Mouse (Mus musculus): Measurements from ENCODE around the gene Tbx2. TPM values are rescaled to one million over a fixed set of nuclear protein-coding genes. Genes with fewer than 3 reads are reported as not detected.

The Tbx2 gene
- polyA plus RNA-seq, 1 experiment from 2014 or later = 1.7 TPM

GRCm38 (mm10) chr11:85857997-85858698, 25.8 kb downstream of the Tbx2 start:
- no peaks in the 10 kb centered on the region for H3K27me3 ChIP-seq (replicated peaks; ENCODE audit: control insufficient read depth, insufficient read depth, low read length)
- no peak overlapping the region for H3K4me3 ChIP-seq (ENCODE audit: low read length)
- H3K4me2 ChIP-seq (ENCODE audit: low read depth, low read length) = no peak overlapping the region
- no peaks in the 10 kb centered on the region for H3K4me1 ChIP-seq (ENCODE audit: control insufficient read depth, insufficient read depth, low read length)
- WGBS = 38% methylated on average over 6 of the region's 6 CpGs
- H3K9me3 ChIP-seq (ENCODE audit: control insufficient read depth, low read length) = no peaks in the 10 kb centered on the region
- H3K36me3 ChIP-seq (ENCODE audit: control insufficient read depth, insufficient read depth, low read length) = no peaks in the 10 kb centered on the region
- ATAC-seq = no peak
- H3K27ac ChIP-seq (ENCODE audit: low read length) = no peak overlapping the region
- no peak overlapping the region for H3K9ac ChIP-seq (ENCODE audit: low read depth, low read length)

- Histone ChIP-seq H3K4me2 (ENCODE audit: low read depth, low read length) (no peak overlapping the region), H3K36me3 (ENCODE audit: control insufficient read depth, insufficient read depth, low read length) (no peaks in the 10 kb centered on the region), H3K4me3 (ENCODE audit: low read length) (no peak overlapping the region), H3K9me3 (ENCODE audit: control insufficient read depth, low read length) (no peaks in the 10 kb centered on the region), H3K27me3 (replicated peaks; ENCODE audit: control insufficient read depth, insufficient read depth, low read length) (no peaks in the 10 kb centered on the region), H3K4me1 (ENCODE audit: control insufficient read depth, insufficient read depth, low read length) (no peaks in the 10 kb centered on the region), H3K27ac (ENCODE audit: low read length) (no peak overlapping the region), H3K9ac (ENCODE audit: low read depth, low read length) (no peak overlapping the region)
- 44% methylated on average over 7 of the region's 7 CpGs for WGBS
- ATAC-seq = no peak
Measured at GRCm38 (mm10) chr11:85864363-85864762, 32.0 kb downstream of the Tbx2 start.

GRCm38 (mm10) chr11:85876059-85876788, 43.9 kb downstream of the Tbx2 start:
- no peak for ATAC-seq
- no peaks in the 10 kb centered on the region for H3K9me3 ChIP-seq (ENCODE audit: control insufficient read depth, low read length)
- H3K4me3 ChIP-seq (ENCODE audit: low read length) = no peak overlapping the region
- H3K36me3 ChIP-seq (ENCODE audit: control insufficient read depth, insufficient read depth, low read length) = no peaks in the 10 kb centered on the region
- 62% methylated on average over 24 of the region's 24 CpGs for WGBS
- no peak overlapping the region for H3K27ac ChIP-seq (ENCODE audit: low read length)
- peaks cover 5% of the 10 kb centered on the region; the same call in 1 of the 2 replicates for H3K27me3 ChIP-seq (replicated peaks; ENCODE audit: control insufficient read depth, insufficient read depth, low read length)
- H3K9ac ChIP-seq (ENCODE audit: low read depth, low read length) = no peak overlapping the region
- H3K4me1 ChIP-seq (ENCODE audit: control insufficient read depth, insufficient read depth, low read length) = no peaks in the 10 kb centered on the region
- H3K4me2 ChIP-seq (ENCODE audit: low read depth, low read length) = no peak overlapping the region

GRCm38 (mm10) chr11:85884498-85884897, 52.1 kb downstream of the Tbx2 start:
- no peak overlapping the region for H3K27ac ChIP-seq (ENCODE audit: low read length)
- H3K4me3 ChIP-seq (ENCODE audit: low read length) = no peak overlapping the region
- 79% methylated on average over 4 of the region's 4 CpGs for WGBS
- no peak overlapping the region for H3K9ac ChIP-seq (ENCODE audit: low read depth, low read length)
- no peak for ATAC-seq
- no peak overlapping the region for H3K4me2 ChIP-seq (ENCODE audit: low read depth, low read length)
- no peaks in the 10 kb centered on the region for H3K9me3 ChIP-seq (ENCODE audit: control insufficient read depth, low read length)
- H3K27me3 ChIP-seq (replicated peaks; ENCODE audit: control insufficient read depth, insufficient read depth, low read length) = peaks cover 47% of the 10 kb centered on the region
- peaks cover 10% of the 10 kb centered on the region for H3K4me1 ChIP-seq (ENCODE audit: control insufficient read depth, insufficient read depth, low read length)
- H3K36me3 ChIP-seq (ENCODE audit: control insufficient read depth, insufficient read depth, low read length) = no peaks in the 10 kb centered on the region

GRCm38 (mm10) chr11:85885665-85886428, 53.5 kb downstream of the Tbx2 start, which contains the start of gene Tbx4:
Gene Tbx4 (plus strand): TSS chr11:85886422.
- H3K4me1 ChIP-seq (ENCODE audit: control insufficient read depth, insufficient read depth, low read length) = peaks cover 10% of the 10 kb centered on the region
- no peak within 1 kb of the TSS for H3K9ac ChIP-seq (ENCODE audit: low read depth, low read length)
- WGBS = 25% methylated on average over 26 of the region's 28 CpGs
- no peak within 1 kb of the TSS for H3K4me3 ChIP-seq (ENCODE audit: low read length)
- no peaks in the 10 kb centered on the region for H3K9me3 ChIP-seq (ENCODE audit: control insufficient read depth, low read length)
- H3K36me3 ChIP-seq (ENCODE audit: control insufficient read depth, insufficient read depth, low read length) = no peaks in the 10 kb centered on the region
- no peak for ATAC-seq
- H3K27ac ChIP-seq (ENCODE audit: low read length) = no peak within 1 kb of the TSS
- H3K4me2 ChIP-seq (ENCODE audit: low read depth, low read length) = no peak within 1 kb of the TSS
- peaks cover 58% of the 10 kb centered on the region for H3K27me3 ChIP-seq (replicated peaks; ENCODE audit: control insufficient read depth, insufficient read depth, low read length)

- Histone ChIP-seq H3K36me3 (ENCODE audit: control insufficient read depth, insufficient read depth, low read length) (no peaks in the 10 kb centered on the region), H3K4me1 (ENCODE audit: control insufficient read depth, insufficient read depth, low read length) (peaks cover 10% of the 10 kb centered on the region), H3K27me3 (replicated peaks; ENCODE audit: control insufficient read depth, insufficient read depth, low read length) (peaks cover 62% of the 10 kb centered on the region), H3K9ac (ENCODE audit: low read depth, low read length) (no peak overlapping the region), H3K9me3 (ENCODE audit: control insufficient read depth, low read length) (no peaks in the 10 kb centered on the region), H3K4me3 (ENCODE audit: low read length) (no peak overlapping the region), H3K27ac (ENCODE audit: low read length) (no peak overlapping the region), H3K4me2 (ENCODE audit: low read depth, low read length) (no peak overlapping the region)
- ATAC-seq = no peak
- WGBS = 10% methylated on average over 22 of the region's 22 CpGs
Measured at GRCm38 (mm10) chr11:85886429-85886785, 54.1 kb downstream of the Tbx2 start.

- no peak for ATAC-seq
- Histone ChIP-seq H3K4me3 (ENCODE audit: low read length) (no peak overlapping the region), H3K27me3 (replicated peaks; ENCODE audit: control insufficient read depth, insufficient read depth, low read length) (peaks cover 69% of the 10 kb centered on the region), H3K4me1 (ENCODE audit: control insufficient read depth, insufficient read depth, low read length) (peaks cover 10% of the 10 kb centered on the region), H3K4me2 (ENCODE audit: low read depth, low read length) (no peak overlapping the region), H3K9me3 (ENCODE audit: control insufficient read depth, low read length) (no peaks in the 10 kb centered on the region), H3K36me3 (ENCODE audit: control insufficient read depth, insufficient read depth, low read length) (no peaks in the 10 kb centered on the region), H3K27ac (ENCODE audit: low read length) (no peak overlapping the region), H3K9ac (ENCODE audit: low read depth, low read length) (no peak overlapping the region)
- 29% methylated on average over 6 of the region's 6 CpGs for whole genome bisulfite sequencing
Measured at GRCm38 (mm10) chr11:85887273-85887672, 54.9 kb downstream of the Tbx2 start.

- Histone ChIP-seq H3K4me2 (ENCODE audit: low read depth, low read length) (no peak overlapping the region), H3K9me3 (ENCODE audit: control insufficient read depth, low read length) (no peaks in the 10 kb centered on the region), H3K27ac (ENCODE audit: low read length) (no peak overlapping the region), H3K36me3 (ENCODE audit: control insufficient read depth, insufficient read depth, low read length) (no peaks in the 10 kb centered on the region), H3K4me1 (ENCODE audit: control insufficient read depth, insufficient read depth, low read length) (peaks cover 10% of the 10 kb centered on the region), H3K9ac (ENCODE audit: low read depth, low read length) (no peak overlapping the region), H3K27me3 (replicated peaks; ENCODE audit: control insufficient read depth, insufficient read depth, low read length) (peaks cover 70% of the 10 kb centered on the region), H3K4me3 (ENCODE audit: low read length) (0 out of 2 replicates have a peak overlapping the region, but pooled peaks have one; percentile 4)
- no peak for ATAC-seq
- 8% methylated on average over 17 of the region's 17 CpGs for WGBS
Measured at GRCm38 (mm10) chr11:85887801-85888450, 55.6 kb downstream of the Tbx2 start.

- no peaks in the 10 kb centered on the region for H3K9me3 ChIP-seq (ENCODE audit: control insufficient read depth, low read length)
- 4% methylated on average over 26 of the region's 26 CpGs for WGBS
- H3K27ac ChIP-seq (ENCODE audit: low read length) = no peak overlapping the region
- no peaks in the 10 kb centered on the region for H3K36me3 ChIP-seq (ENCODE audit: control insufficient read depth, insufficient read depth, low read length)
- peak; percentile 81 for ATAC-seq
- no peak overlapping the region for H3K9ac ChIP-seq (ENCODE audit: low read depth, low read length)
- peaks cover 10% of the 10 kb centered on the region for H3K4me1 ChIP-seq (ENCODE audit: control insufficient read depth, insufficient read depth, low read length)
- H3K27me3 ChIP-seq (replicated peaks; ENCODE audit: control insufficient read depth, insufficient read depth, low read length) = peaks cover 72% of the 10 kb centered on the region
- peak overlapping the region; percentile 4; the same call in 1 of the 2 replicates for H3K4me3 ChIP-seq (ENCODE audit: low read length)
- H3K4me2 ChIP-seq (ENCODE audit: low read depth, low read length) = no peak overlapping the region
Measured at GRCm38 (mm10) chr11:85888451-85888961, 56.2 kb downstream of the Tbx2 start.

Measured in intestine, embryonic 16.5 days (tissue).